Mouse (Mus musculus) left cerebral cortex, postnatal 14 days (tissue): Measurements from ENCODE around the gene Inip. TPM values are rescaled to one million over a fixed set of nuclear protein-coding genes. Genes with fewer than 3 reads are reported as not detected.

Experiments
- DNase-seq, 2 experiments: peaks; one replicate each; pipeline ENCODE4 v3.0.0; 2021 to 2022; ENCODE audit warnings: low spot score in 2 of 2, mixed read lengths in 1 of 2
- intact Hi-C: fragments of 180-260 bp; cut with DNase I; formaldehyde crosslinking; loops from one replicate; pipeline ENCODE4 v1.15.1; 2025
- total RNA-seq, 2 experiments: library from RNA; stranded (reverse); gene quantifications; 2 replicates each; pipeline ENCODE4 v1.2.3; 2021

The Inip gene
- total RNA-seq, 2 experiments from 2014 or later, result 24.2 to 24.6 TPM

GRCm38 (mm10) chr4:59739321-59739720 is 62.1 kb downstream of the Inip start:
- intact Hi-C loops, result no loop called here
- no peak for DNase-seq

GRCm38 (mm10) chr4:59731544-59731943 is 69.8 kb downstream of the Inip start:
- intact Hi-C loops, result no loop called here
- DNase-seq, result no peak

GRCm38 (mm10) chr4:59728839-59729238 is 72.5 kb downstream of the Inip start:
- intact Hi-C loops, result no loop called here
- DNase-seq, result no peak

GRCm38 (mm10) chr4:59727878-59728261 is 73.5 kb downstream of the Inip start:
- intact Hi-C loops, result no loop called here
- DNase-seq, result no peak

GRCm38 (mm10) chr4:59727187-59727877 is 74.1 kb downstream of the Inip start:
- DNase-seq, result no peak
- intact Hi-C loops, result no loop called here

GRCm38 (mm10) chr4:59726501-59726900 is 74.9 kb downstream of the Inip start:
- intact Hi-C loops, result no loop called here
- DNase-seq, result no peak

GRCm38 (mm10) chr4:59725579-59725978 is 75.8 kb downstream of the Inip start:
- DNase-seq, result no peak
- intact Hi-C loops, result no loop called here

- intact Hi-C loops, result no loop called here
- no peak for DNase-seq
Measured at GRCm38 (mm10) chr4:59721811-59722210, 79.6 kb downstream of the Inip start.

Other genes with a start within 250 kb of the Inip start
- gene Hsdl2, start 220.0 kb downstream of the Inip start, total RNA-seq, result 10 to 100 TPM; 22.8 to 24.6 TPM
- 1 to 10 TPM; 9.6 to 9.9 TPM for gene E130308A19Rik, start 175.4 kb downstream of the Inip start, total RNA-seq
- 10 to 100 TPM; 40.4 to 41.3 TPM for gene Snx30, start 4.3 kb upstream of the Inip start, total RNA-seq
- gene Slc46a2, start 113.5 kb upstream of the Inip start, total RNA-seq, result not detected
- gene Mup4, start 159.1 kb upstream of the Inip start, total RNA-seq, result not detected
- gene Mup6, start 162.7 kb upstream of the Inip start, total RNA-seq, result not detected